Mouse (Mus musculus) adrenal gland, postnatal 0 days (tissue): ENCODE results near the gene Kcnd2. TPM values are rescaled to one million over a fixed set of nuclear protein-coding genes. Genes with fewer than 3 reads are reported as not detected.

ENCODE experiments used
- polyA plus RNA-seq: library from polyadenylated mRNA; unstranded; fragments of >200 nt; fragmentation: Nextera tagmentation; extraction: Ambion mirVana; gene quantifications from 2 replicates; pipeline ENCODE4 v1.2.1, GENCODE M21; 2015

The Kcnd2 gene
- 1.1 and 2.3 TPM in 2 replicates for polyA plus RNA-seq

GRCm38 (mm10) chr6:21215491-21216191 lies at the start of gene Kcnd2:
TSS of gene Kcnd2 (plus strand) at chr6:21215503.

